Mouse (Mus musculus) stomach, postnatal 0 days (tissue): ENCODE results near the gene Rbbp7.

ENCODE experiments used
- CTCF ChIP-seq: IDR thresholded peaks from 2 replicates; pipeline ENCODE4 v1.5.1; 2016; ENCODE audit warnings: antibody characterized with exemption, low read depth, mild to moderate bottlenecking, moderate library complexity
- EP300 ChIP-seq: optimal IDR thresholded peaks from 2 replicates; pipeline ENCODE3; 2016; ENCODE audit warnings: antibody characterized with exemption

DNA sequence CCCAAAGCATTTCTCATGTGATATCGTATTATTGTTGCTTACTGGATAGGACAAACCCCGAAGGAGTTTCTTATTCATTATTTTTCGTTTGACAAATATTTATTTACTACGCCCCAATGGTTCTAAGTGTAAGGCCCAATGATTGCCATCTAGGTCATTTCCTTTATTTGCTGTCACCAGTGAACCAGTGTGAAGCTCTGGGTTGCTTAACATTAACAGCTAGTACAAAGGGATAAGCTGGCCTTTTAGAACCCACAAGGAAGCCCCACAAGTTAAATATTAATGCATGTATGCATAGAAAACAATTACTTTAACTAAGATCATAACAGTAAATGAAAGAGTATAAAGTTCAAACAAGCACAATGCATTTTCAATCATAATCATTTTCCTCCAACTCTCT, 5.9 kb upstream of the Rbbp7 start:
- TF ChIP-seq CTCF (no peak), EP300 (no peak)
